Mouse (Mus musculus): ENCODE measurements around the gene Slc2a1.

DNA sequence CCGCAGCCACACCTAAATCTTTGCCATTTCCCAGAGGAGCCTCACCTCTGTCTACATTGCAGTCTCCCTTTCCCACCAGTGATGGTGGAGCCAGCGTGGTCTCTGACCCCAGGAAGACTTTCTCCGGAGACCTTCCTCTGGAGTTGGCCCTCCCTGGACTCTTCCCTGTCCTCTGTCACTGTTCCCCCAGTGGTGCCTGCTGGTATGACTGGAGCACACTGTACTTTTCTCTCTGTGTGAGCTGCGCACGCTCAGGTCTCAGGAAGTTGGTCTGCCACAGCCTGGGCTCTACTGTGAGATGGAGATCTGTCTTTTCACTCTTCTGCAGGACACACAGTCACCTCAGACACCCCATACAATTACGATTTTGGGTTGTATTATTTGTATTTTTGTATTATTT lies 39.6 kb upstream of the Slc2a1 start:
- peak; percentile 12; the same call in 1 of the 2 replicates for TF ChIP-seq CTCF (IDR thresholded peaks at IDR 0.05; ENCODE audit: borderline replicate concordance, insufficient read depth, low read depth, low read length)
- no peak for TF ChIP-seq POLR2A (IDR thresholded peaks at IDR 0.05; ENCODE audit: borderline replicate concordance, insufficient read depth, low read length)
